Mouse (Mus musculus) duodenum, adult 2 months (tissue): ENCODE results near the gene Prdm1. TPM values are rescaled to one million over a fixed set of nuclear protein-coding genes. Genes with fewer than 3 reads are reported as not detected.

Experiments used
- polyA plus RNA-seq: library from polyadenylated mRNA; depleted of rRNA; stranded (reverse); fragments of >200 nt; gene quantifications from 2 replicates; pipeline ENCODE4 v1.2.3, GENCODE M21; 2012; ENCODE audit warnings: low replicate concordance; rRNA removed

Prdm1 gene
- 2.7 and 2.9 TPM in 2 replicates for polyA plus RNA-seq

GRCm38 (mm10) chr10:44528291-44529082 lies at the start of gene Prdm1:
TSS of gene Prdm1 (minus strand) at chr10:44528501.

